Comparison of ENCODE assay signal across 9 mouse cellular contexts in the genomic region with DNA sequence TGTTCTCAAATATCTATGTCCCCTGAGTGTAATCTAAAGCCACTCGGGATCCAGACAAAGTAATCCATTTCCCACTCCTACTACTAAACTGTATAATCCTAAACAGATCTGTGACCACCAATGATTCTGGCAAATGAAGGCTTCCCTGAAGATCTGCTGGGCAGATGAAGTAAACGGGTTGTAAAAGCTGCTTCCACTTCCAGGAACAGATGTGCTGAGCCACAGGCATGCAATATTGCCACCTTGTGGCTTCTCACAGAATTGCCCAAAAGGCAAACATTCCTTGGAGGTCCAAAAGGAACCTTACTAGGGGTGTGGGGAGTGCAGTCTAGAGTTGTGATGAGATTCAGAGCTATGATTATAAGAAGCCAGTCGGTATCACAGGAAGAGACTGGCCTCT. TPM values are rescaled to one million over a fixed set of nuclear protein-coding genes. Genes with fewer than 3 reads are reported as not detected.
DNase-seq lines count a peak whose midpoint lies in the region; ATAC-seq and TF ChIP-seq lines count a peak whose summit lies in the region.
"Had no signal": no experiment of that assay in that cellular context is flagged by ENCODE, and none has a peak within 500 bp of the region (broad histone marks: within the 10 kb centered on the region; RNA-seq: fewer than 3 reads in every experiment).

No protein-coding gene starts in this region.

- H3K36me3 ChIP-seq in kidney, embryonic 14.5 days (ENCODE audit: control insufficient read depth, insufficient read depth, low read length), result no peaks in the 10 kb centered on the region
- H3K36me3 ChIP-seq in embryonic facial prominence, embryonic 14.5 days (ENCODE audit: control insufficient read depth, insufficient read depth, low read length), result no peaks in the 10 kb centered on the region
- H3K36me3 ChIP-seq in midbrain, embryonic 15.5 days (replicated peaks), result no peaks in the 10 kb centered on the region

- ATAC-seq in kidney, embryonic 14.5 days (ENCODE audit: low FRiP score, low TSS enrichment), result no peak
- ATAC-seq in embryonic facial prominence, embryonic 14.5 days (ENCODE audit: low read depth), result peak; percentile 68
- peak; percentile 54; the same call in 1 of the 2 replicates for ATAC-seq in midbrain, embryonic 15.5 days (replicated peaks)

- no peak overlapping the region for H3K4me2 ChIP-seq in kidney, embryonic 14.5 days (replicated peaks; ENCODE audit: low read depth, low read length)
- peak overlapping the region; percentile 3; the same call in 1 of the 2 replicates for H3K4me2 ChIP-seq in embryonic facial prominence, embryonic 14.5 days (ENCODE audit: low read depth, low read length)
- H3K4me2 ChIP-seq in midbrain, embryonic 15.5 days, result no peak overlapping the region

- no peak overlapping the region for H3K27ac ChIP-seq in kidney, embryonic 14.5 days (ENCODE audit: low read depth, low read length)
- no peak overlapping the region for H3K27ac ChIP-seq in bone marrow, adult 2 months (ENCODE audit: control insufficient read depth, insufficient read depth, low read depth, low read length, poor library complexity)
- no peak overlapping the region for H3K27ac ChIP-seq in embryonic facial prominence, embryonic 14.5 days (replicated peaks; ENCODE audit: low read depth, low read length)
- no peak overlapping the region for H3K27ac ChIP-seq in midbrain, embryonic 15.5 days

- no peaks in the 10 kb centered on the region for H3K4me1 ChIP-seq in kidney, embryonic 14.5 days (ENCODE audit: control insufficient read depth, insufficient read depth, low read length)
- H3K4me1 ChIP-seq in bone marrow, adult 2 months (ENCODE audit: control insufficient read depth, insufficient read depth, low read length), result peaks cover 8% of the 10 kb centered on the region
- H3K4me1 ChIP-seq in embryonic facial prominence, embryonic 14.5 days (ENCODE audit: control insufficient read depth, insufficient read depth, low read length), result no peaks in the 10 kb centered on the region
- no peaks in the 10 kb centered on the region for H3K4me1 ChIP-seq in midbrain, embryonic 15.5 days

- no peaks in the 10 kb centered on the region; the same call in 1 of the 2 replicates for H3K27me3 ChIP-seq in kidney, embryonic 14.5 days (ENCODE audit: control insufficient read depth, insufficient read depth, low read length)
- H3K27me3 ChIP-seq in embryonic facial prominence, embryonic 14.5 days (replicated peaks; ENCODE audit: control insufficient read depth, insufficient read depth, low read length), result 0 out of 2 replicates have a peak, but pooled peaks cover 4% of the 10 kb centered on the region
- H3K27me3 ChIP-seq in midbrain, embryonic 15.5 days (replicated peaks), result 0 out of 2 replicates have a peak, but pooled peaks cover 2% of the 10 kb centered on the region

- H3K4me3 ChIP-seq in kidney, embryonic 14.5 days (ENCODE audit: low read length), result no peak overlapping the region
- H3K4me3 ChIP-seq in bone marrow, adult 2 months (replicated peaks; ENCODE audit: control insufficient read depth, low read depth, low read length), result no peak overlapping the region
- H3K4me3 ChIP-seq in embryonic facial prominence, embryonic 14.5 days (ENCODE audit: low read depth, low read length), result no peak overlapping the region
- no peak overlapping the region for H3K4me3 ChIP-seq in midbrain, embryonic 15.5 days
- H3K4me3 ChIP-seq: myocyte had no signal

- H3K9ac ChIP-seq in kidney, embryonic 14.5 days (ENCODE audit: low read depth, low read length), result no peak overlapping the region
- H3K9ac ChIP-seq in embryonic facial prominence, embryonic 14.5 days (ENCODE audit: low read depth, low read length), result no peak overlapping the region
- H3K9ac ChIP-seq in midbrain, embryonic 15.5 days, result no peak overlapping the region

- peak; percentile 70 for TF ChIP-seq CTCF in bone marrow, adult 2 months (IDR thresholded peaks at IDR 0.05; ENCODE audit: control insufficient read depth, insufficient read depth, low read length)

- TF ChIP-seq POLR2A in bone marrow, adult 2 months (IDR thresholded peaks at IDR 0.05; ENCODE audit: borderline replicate concordance, control insufficient read depth, low read depth, low read length), result no peak

- H3K9me3 ChIP-seq in kidney, embryonic 14.5 days (ENCODE audit: control insufficient read depth, low read length), result no peaks in the 10 kb centered on the region
- no peaks in the 10 kb centered on the region for H3K9me3 ChIP-seq in embryonic facial prominence, embryonic 14.5 days (ENCODE audit: control insufficient read depth, low read length)
- no peaks in the 10 kb centered on the region for H3K9me3 ChIP-seq in midbrain, embryonic 15.5 days

- WGBS in kidney, embryonic 14.5 days, result 11% methylated on average over 3 of the region's 3 CpGs
- WGBS in bone marrow, adult 2 months, result 4% methylated on average over 3 of the region's 3 CpGs
- WGBS in embryonic facial prominence, embryonic 14.5 days, result 6% methylated on average over 3 of the region's 3 CpGs
- WGBS in midbrain, embryonic 15.5 days, result 22% methylated on average over 3 of the region's 3 CpGs

- DNase-seq in kidney, adult 11 months, result peak; percentile 30
- peak; percentile 89 for DNase-seq in embryonic facial prominence, embryonic 14.5 days (ENCODE audit: low spot score)
- peak; percentile 85 for DNase-seq in heart, postnatal 4 days
- DNase-seq in left cerebral cortex, adult 11 months (ENCODE audit: low spot score), result peak; percentile 58
- peak; percentile 53 to 75 for DNase-seq in spleen, adult 18-20 months

RNA-seq across cellular contexts. Expression of a gene that starts 26.1 kb away (rescaled TPM):
- 8.2 and 9.7 TPM in 2 replicates for polyA plus RNA-seq in kidney, embryonic 14.5 days (2014; fragmentation: Nextera tagmentation; extraction: Ambion mirVana)
- polyA plus RNA-seq in bone marrow, adult 2 months (2011; ENCODE audit: insufficient read depth, insufficient read length, low replicate concordance, missing spikeins), result 4.2 and 6.1 TPM in 2 replicates
- 10.4 and 10.8 TPM in 2 replicates for polyA plus RNA-seq in embryonic facial prominence, embryonic 14.5 days (2014; fragmentation: Nextera tagmentation; extraction: Ambion mirVana)
- 10 to 100 TPM; 16.8 to 17.6 TPM for total RNA-seq in heart, postnatal 4 days (2021)
- 11.3 and 11.6 TPM in 2 replicates for polyA plus RNA-seq in midbrain, embryonic 15.5 days (2015; fragmentation: Nextera tagmentation; extraction: Ambion mirVana)

Comparison
In these comparisons a context has a peak if more than half of its experiments do, and no peak if none do; other contexts are left out.
1. DNase-seq: peak in every context shown above with its lines; median percentile 89 in embryonic facial prominence, embryonic 14.5 days; 85 in heart, postnatal 4 days; 64 in spleen, adult 18-20 months; 58 in left cerebral cortex, adult 11 months; 30 in kidney, adult 11 months.